Mouse (Mus musculus) adrenal gland, adult 8-10 months (tissue): ENCODE data around the gene Adamtsl1. TPM values are rescaled to one million over a fixed set of nuclear protein-coding genes. Genes with fewer than 3 reads are reported as not detected.

ENCODE experiments used
- DNase-seq: peaks from one replicate; pipeline ENCODE4 v3.0.0; 2022
- total RNA-seq, 4 experiments: library from RNA; stranded (reverse); gene quantifications; 2 replicates each; pipeline ENCODE4 v1.2.4; 2022

The Adamtsl1 gene
- total RNA-seq, 4 experiments from 2014 or later, result 9.9 to 30.7 (median 21.9) TPM

GRCm38 (mm10) chr4:86317916-86318542 lies 804.1 kb downstream of the Adamtsl1 start:
- no peak for DNase-seq

GRCm38 (mm10) chr4:86325411-86325810 lies 811.4 kb downstream of the Adamtsl1 start:
- DNase-seq, result no peak

GRCm38 (mm10) chr4:86326003-86326402 lies 812.0 kb downstream of the Adamtsl1 start:
- DNase-seq, result no peak

- no peak for DNase-seq
Measured at GRCm38 (mm10) chr4:86326638-86327037, 812.7 kb downstream of the Adamtsl1 start.

- no peak for DNase-seq
Measured at GRCm38 (mm10) chr4:86329481-86329880, 815.5 kb downstream of the Adamtsl1 start.

GRCm38 (mm10) chr4:86335861-86336415 lies 822.0 kb downstream of the Adamtsl1 start:
- no peak for DNase-seq

GRCm38 (mm10) chr4:86337216-86337765 lies 823.3 kb downstream of the Adamtsl1 start:
- DNase-seq, result no peak

GRCm38 (mm10) chr4:86349341-86349740 lies 835.4 kb downstream of the Adamtsl1 start:
- DNase-seq, result no peak

GRCm38 (mm10) chr4:86352121-86352520 lies 838.1 kb downstream of the Adamtsl1 start:
- DNase-seq, result no peak

GRCm38 (mm10) chr4:86353550-86353949 lies 839.6 kb downstream of the Adamtsl1 start:
- no peak for DNase-seq

- no peak for DNase-seq
Measured at GRCm38 (mm10) chr4:86359398-86359797, 845.4 kb downstream of the Adamtsl1 start.

- no peak for DNase-seq
Measured at GRCm38 (mm10) chr4:86369055-86369454, 855.1 kb downstream of the Adamtsl1 start.

- no peak for DNase-seq
Measured at GRCm38 (mm10) chr4:86373166-86373565, 859.2 kb downstream of the Adamtsl1 start.

GRCm38 (mm10) chr4:86383124-86383523 lies 869.2 kb downstream of the Adamtsl1 start:
- DNase-seq, result no peak

- DNase-seq, result no peak
Measured at GRCm38 (mm10) chr4:86385121-86385520, 871.1 kb downstream of the Adamtsl1 start.

- peak; percentile 27 for DNase-seq
Measured at GRCm38 (mm10) chr4:86388430-86388829, 874.5 kb downstream of the Adamtsl1 start.

GRCm38 (mm10) chr4:86391176-86391575 lies 877.2 kb downstream of the Adamtsl1 start:
- DNase-seq, result no peak

- no peak for DNase-seq
Measured at GRCm38 (mm10) chr4:86395636-86396035, 881.7 kb downstream of the Adamtsl1 start.

GRCm38 (mm10) chr4:86396672-86397288 lies 882.8 kb downstream of the Adamtsl1 start:
- peak; percentile 20 for DNase-seq

GRCm38 (mm10) chr4:86397470-86397869 lies 883.5 kb downstream of the Adamtsl1 start:
- DNase-seq, result peak; percentile 18

GRCm38 (mm10) chr4:86401116-86401515 lies 887.1 kb downstream of the Adamtsl1 start:
- DNase-seq, result peak; percentile 37

GRCm38 (mm10) chr4:86406501-86407199 lies 892.7 kb downstream of the Adamtsl1 start:
- DNase-seq, result no peak

GRCm38 (mm10) chr4:86407200-86407527 lies 893.2 kb downstream of the Adamtsl1 start:
- no peak for DNase-seq
